Mouse (Mus musculus) ES-E14 (cell line): ENCODE results near the gene Gm10160.

ENCODE experiments used
- CHD2 ChIP-seq: IDR thresholded peaks from 2 replicates; pipeline ENCODE4 v1.6.1; 2014; ENCODE audit warnings: mild to moderate bottlenecking, low read depth, low read length, inconsistent platforms
- HCFC1 ChIP-seq: IDR thresholded peaks from 2 replicates; pipeline ENCODE4 v1.6.1; 2012; ENCODE audit warnings: low read length, inconsistent platforms, borderline replicate concordance; ENCODE audit not compliant: insufficient read depth
- MAFK ChIP-seq: IDR thresholded peaks from 2 replicates; pipeline ENCODE4 v1.6.1; 2014; ENCODE audit warnings: mild to moderate bottlenecking, low read depth, low read length, inconsistent platforms; ENCODE audit not compliant: insufficient read depth
- ZC3H11A ChIP-seq: IDR thresholded peaks from 2 replicates; pipeline ENCODE4 v1.6.1; 2012; ENCODE audit warnings: low read depth, mild to moderate bottlenecking, inconsistent platforms, low read length, borderline replicate concordance
- ZNF384 ChIP-seq: IDR thresholded peaks from 2 replicates; pipeline ENCODE4 v1.6.1; 2012; ENCODE audit warnings: low read depth, low read length, inconsistent platforms

DNA sequence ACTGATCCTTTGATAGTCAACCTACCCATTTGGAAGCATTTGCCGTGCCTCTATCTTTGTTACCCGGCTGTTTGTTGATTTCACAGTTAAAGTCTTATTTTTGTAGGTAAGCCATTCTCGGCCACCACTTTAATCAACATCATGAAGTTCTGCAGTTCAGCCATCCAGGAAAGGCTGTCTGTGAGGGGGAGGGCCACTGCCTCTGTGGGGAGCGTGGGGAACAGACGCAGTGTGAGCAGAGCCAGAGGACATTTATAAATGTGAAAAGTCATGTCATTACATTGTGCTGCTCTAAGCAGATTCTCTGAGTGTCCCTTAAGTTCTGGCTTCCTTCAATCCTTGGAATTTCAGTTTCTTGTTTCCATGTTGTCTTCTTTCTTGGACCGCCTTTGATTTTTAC lies 5.4 kb downstream of the Gm10160 start:
- no peak for TF ChIP-seq ZC3H11A
- no peak for TF ChIP-seq ZNF384
- no peak for TF ChIP-seq MAFK
- no peak for TF ChIP-seq CHD2
- TF ChIP-seq HCFC1: no peak
